Mouse (Mus musculus) frontal cortex, postnatal 14 days (tissue): ENCODE data around the gene Gm30083.

ENCODE experiments used
- DNase-seq, 2 experiments: peaks; one replicate each; pipeline ENCODE4 v3.0.0; 2022; ENCODE audit warnings: low spot score in 2 of 2

Gm30083 gene

DNA sequence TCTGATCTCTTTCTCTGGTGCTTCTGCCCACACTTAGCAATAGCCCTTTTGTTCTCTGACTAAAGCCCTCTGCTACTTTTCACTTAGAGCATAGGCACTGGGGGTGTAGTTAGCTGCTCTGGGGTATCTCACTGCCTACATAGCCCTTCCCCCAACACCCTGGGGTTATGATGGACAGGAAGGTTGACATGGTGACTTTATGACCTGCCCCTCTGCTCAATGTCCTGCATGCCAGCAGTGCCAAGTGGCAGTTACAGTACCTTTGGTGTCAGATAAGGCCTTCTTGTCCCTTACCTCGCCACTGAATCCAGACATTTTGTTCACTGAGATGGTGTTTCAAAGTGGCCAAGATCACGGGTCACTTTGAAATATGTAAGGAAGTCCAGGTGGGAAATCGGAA, at the start of gene Gm30083:
Gene Gm30083 (minus strand): TSS at position 120 of the 400 bp plus-strand sequence.
- no peak for DNase-seq

DNA sequence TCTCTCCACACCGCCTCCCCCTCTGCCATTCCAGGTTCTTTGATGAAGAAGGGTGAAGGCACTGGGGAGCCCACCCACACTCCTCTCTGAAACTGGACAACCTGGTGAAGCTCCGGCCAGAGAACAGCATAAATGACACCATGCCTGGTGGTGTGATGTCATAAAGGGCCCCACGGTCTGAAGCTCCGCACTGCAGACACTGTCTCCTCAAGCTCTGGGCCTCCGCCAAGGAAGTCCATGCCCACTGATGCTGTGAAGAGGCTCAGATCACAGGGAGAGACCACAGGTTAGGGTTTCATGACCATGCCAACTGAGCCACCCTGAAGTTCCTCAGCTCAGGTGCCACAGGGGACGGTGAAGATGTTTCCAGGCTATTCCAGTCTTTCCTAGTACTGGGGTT, 37.5 kb upstream of the Gm30083 start, which contains the start of gene Antxrl:
Gene Antxrl (plus strand): TSS at position 192 of the 400 bp plus-strand sequence.
- DNase-seq: no peak

GRCm38 (mm10) chr14:34050101-34050779, 35.3 kb upstream of the Gm30083 start:
- no peak for DNase-seq

- no peak for DNase-seq
Observed at GRCm38 (mm10) chr14:34043341-34043740, 28.4 kb upstream of the Gm30083 start.

GRCm38 (mm10) chr14:34041241-34041640, 26.3 kb upstream of the Gm30083 start:
- no peak for DNase-seq

- DNase-seq: no peak
Observed at GRCm38 (mm10) chr14:34033841-34034610, 19.0 kb upstream of the Gm30083 start.

- no peak for DNase-seq
Observed at GRCm38 (mm10) chr14:34026710-34027109, 11.7 kb upstream of the Gm30083 start.

GRCm38 (mm10) chr14:34016938-34017337, 2.0 kb upstream of the Gm30083 start:
- DNase-seq: no peak

DNA sequence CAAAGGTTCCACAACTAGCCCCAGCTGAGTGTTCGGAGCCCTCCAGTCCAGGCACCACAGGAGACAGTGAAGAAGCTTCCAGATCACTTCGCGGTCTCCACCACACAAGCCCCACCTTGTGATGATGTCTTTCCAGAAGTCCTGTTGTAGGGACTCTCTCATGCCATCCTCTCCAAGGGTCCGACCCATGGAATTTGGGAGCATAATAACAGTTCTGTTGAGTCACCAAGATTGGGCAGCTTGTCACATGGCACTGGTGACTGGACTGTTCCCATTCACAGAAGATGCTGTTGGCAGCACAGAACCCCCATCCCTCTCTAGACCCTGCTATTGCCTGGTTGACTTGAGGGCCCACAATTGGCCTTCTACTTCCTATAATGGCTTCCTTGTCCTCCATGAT, 1.4 kb upstream of the Gm30083 start, which contains the start of gene Gm5460:
Gene Gm5460 (plus strand): TSS at position 378 of the 400 bp plus-strand sequence.
- no peak for DNase-seq

GRCm38 (mm10) chr14:34002358-34002757, 12.6 kb downstream of the Gm30083 start:
- DNase-seq: no peak

DNA sequence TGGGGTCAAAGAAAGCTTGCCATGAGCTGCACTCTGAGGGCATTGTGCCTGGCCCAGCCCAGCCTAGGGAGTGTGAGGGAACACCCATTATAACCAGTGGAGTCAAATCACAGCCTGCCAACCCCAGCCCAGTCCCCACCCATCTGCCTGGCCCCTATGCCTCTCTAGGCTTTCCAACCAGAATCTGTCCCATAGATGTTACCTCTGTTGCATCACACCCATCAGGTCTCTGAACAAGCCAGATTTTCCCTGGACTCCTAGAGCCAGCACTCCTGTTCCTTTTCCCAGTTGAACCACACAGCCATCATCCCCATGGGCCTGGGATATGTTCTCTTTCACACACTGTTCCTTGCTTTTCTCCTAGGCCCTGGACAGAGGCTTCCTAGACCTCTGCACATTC, 13.5 kb downstream of the Gm30083 start:
- no peak for DNase-seq

GRCm38 (mm10) chr14:34000076-34000475, 14.9 kb downstream of the Gm30083 start:
- DNase-seq: no peak

DNA sequence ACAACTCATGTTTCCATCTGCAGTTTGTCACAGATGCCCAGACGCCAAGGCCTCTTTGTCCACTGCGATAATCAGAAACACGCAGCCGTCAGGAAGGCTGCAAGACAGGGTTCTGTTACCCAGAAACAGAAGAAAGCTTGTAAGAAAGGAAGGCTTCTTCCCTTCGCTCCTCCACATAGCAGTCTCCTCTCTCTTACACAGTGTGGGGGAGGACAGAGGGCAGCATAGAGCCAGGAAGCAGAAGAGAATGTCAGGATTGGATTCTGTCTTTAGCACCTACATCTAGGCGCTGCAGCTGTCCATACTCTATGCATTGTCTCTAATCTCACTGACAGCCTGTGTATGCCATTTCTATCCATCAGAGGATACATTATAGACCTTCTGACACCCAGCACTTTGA, 17.6 kb downstream of the Gm30083 start:
- DNase-seq: no peak

DNA sequence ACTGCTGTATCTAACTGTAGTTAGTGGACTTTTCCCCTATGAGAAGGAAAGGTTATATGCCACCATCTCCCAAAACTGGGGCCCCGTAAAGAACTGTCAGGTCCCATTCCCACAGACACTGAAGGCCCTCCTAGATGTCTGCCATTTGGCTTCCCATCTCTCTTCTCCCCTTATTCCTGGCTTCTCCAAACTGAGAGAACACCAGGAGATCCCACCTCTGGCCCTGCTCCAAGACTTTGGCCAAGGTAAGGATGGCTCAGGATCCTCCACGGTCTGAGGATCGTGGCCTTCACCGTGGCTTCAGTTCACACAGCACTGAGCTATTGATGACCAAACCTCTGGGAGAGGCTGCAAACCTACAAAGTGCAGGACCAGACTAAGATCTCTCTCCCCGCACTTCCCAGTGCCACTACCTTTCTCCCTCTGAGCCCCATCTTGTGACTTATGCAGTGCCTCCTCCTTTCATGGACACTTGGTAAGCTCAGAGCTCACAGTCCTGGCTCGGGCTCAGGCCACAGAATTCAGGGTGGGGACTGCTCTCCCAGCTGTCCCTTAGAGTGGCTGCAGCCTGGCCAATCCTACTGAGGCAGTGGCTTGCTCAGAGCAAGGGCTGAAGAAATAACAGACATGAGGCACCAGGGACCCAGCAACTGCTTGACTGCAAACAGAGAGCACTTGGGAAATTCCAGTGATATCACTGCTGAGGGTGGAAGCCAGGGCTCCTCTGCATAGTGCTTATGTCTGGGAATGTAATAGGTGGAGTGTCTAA, 21.3 kb downstream of the Gm30083 start:
- no peak for DNase-seq

DNA sequence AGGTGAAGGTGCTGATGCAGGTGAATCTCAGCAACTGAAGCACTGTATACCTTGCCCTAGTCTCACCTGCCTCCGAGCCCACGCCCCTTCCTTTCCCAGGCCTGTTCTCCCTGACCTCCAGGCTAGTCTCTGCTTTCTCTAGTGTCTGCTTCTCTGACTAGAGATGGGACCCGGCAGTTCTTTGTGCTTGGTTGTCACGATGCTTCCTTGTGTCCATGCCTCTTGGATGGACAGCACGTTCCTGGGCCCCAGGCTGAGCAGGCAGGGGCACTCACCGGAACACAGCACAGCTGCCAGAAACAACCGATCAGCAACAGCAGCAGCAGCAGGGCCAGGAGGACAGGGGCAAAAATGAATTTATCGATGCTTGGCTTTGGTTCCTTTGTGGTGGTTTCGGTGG, 21.9 kb downstream of the Gm30083 start:
- no peak for DNase-seq

GRCm38 (mm10) chr14:33991971-33992370, 23.0 kb downstream of the Gm30083 start:
- no peak for DNase-seq

- DNase-seq: no peak
Observed at GRCm38 (mm10) chr14:33989201-33989600, 25.8 kb downstream of the Gm30083 start.

GRCm38 (mm10) chr14:33978604-33979059, 36.4 kb downstream of the Gm30083 start, which contains the start of gene Zfp488:
TSS of gene Zfp488 (minus strand) at chr14:33978764.
- DNase-seq: peak in 1 of 2 experiments; percentile 19

GRCm38 (mm10) chr14:33977748-33978147, 37.2 kb downstream of the Gm30083 start:
- no peak for DNase-seq

DNA sequence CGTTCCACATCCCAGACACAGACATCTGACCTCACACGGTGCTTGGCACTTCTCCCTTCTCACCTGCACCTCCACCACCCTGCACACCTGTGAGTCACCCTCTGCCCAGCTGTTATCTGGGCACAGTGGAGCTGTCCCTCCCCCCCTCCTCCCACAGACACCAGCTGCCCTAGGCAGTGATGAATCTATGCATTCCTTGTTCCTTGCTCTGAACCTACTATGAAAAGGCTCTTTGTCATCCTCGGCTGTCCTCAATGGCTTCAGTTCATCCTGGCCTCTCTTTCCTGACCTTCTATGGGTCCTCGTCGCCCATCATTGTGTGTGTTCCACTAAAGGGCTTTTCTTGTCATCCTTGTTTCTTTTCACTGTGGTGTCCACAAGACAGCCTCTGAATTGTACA, 40.2 kb downstream of the Gm30083 start:
- no peak for DNase-seq

- no peak for DNase-seq
Observed at GRCm38 (mm10) chr14:33972679-33973078, 42.3 kb downstream of the Gm30083 start.

DNA sequence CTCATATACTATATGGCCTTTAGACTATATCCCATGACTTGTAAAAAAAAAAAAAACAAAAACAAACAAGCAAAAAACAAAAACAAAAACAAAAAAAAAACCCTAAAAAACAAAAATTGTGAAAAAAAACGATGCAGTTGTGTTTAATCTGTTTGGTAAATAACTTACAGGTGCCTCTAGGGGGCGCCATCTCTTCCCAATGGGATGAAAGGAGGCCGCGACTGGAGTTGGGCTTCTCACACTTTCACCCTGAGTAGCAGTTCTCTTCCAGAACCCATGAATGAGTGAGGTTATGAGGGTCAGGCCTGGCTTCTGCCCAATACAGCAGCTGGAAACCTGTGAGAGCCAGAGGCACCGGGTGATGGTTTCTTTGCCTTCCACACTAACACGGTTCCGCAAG, 49.3 kb downstream of the Gm30083 start:
- no peak for DNase-seq
